Mouse (Mus musculus): ENCODE data around the gene Ano9. TPM values are rescaled to one million over a fixed set of nuclear protein-coding genes. Genes with fewer than 3 reads are reported as not detected.

Ano9 gene
- 4.5 TPM for polyA plus RNA-seq (2014; fragmentation: Illumina TruSeq; extraction: RNeasy Lipid Tissue Mini Kit (QIAGEN cat#74804); ENCODE audit: low read depth, low replicate concordance)

DNA sequence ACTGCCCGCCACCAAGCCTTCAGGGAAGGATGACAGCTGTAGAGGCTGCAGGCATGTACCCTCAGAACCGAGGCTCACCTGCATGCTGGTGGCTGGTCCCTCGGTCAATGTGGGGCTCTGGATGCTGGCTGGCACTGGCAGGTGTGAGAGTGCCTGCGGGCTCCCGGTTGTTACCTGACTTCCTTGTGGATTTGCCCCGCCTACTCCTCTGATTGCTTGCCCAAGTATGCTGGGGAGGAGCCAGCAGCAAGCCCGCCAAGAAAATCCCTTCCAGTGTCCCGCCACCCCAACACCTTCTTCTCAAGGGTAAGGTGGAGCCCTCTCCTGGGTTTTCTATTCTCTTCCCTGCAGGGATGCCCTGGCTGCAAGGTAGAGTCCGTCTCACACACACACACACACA lies at the start of gene Ano9:
Gene Ano9, minus strand, starts transcription at position 171 of the 400 bp plus-strand sequence.

DNA sequence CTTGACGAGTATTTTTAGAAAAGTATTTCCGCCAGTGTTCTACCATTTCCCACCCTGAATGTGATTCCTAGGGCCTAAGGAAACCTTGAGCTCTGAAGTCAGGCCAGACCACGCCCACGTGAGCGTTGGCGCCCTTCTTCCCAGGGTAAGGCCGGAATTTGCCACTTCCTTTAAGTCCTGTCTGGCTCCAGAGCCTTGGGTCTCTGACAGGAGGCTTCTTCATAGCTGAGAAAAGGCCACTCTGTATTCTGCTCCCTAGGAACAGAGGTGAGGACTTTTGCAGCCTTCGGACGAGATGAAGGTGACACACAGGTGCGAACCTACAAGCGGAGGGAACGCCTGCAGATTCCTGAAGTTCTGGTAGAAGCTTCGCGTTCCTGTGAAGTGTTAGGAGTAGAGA lies 4.6 kb upstream of the Ano9 start, which contains the start of gene Ptdss2:
Gene Ptdss2, plus strand, starts transcription at position 138 of the 400 bp plus-strand sequence.

DNA sequence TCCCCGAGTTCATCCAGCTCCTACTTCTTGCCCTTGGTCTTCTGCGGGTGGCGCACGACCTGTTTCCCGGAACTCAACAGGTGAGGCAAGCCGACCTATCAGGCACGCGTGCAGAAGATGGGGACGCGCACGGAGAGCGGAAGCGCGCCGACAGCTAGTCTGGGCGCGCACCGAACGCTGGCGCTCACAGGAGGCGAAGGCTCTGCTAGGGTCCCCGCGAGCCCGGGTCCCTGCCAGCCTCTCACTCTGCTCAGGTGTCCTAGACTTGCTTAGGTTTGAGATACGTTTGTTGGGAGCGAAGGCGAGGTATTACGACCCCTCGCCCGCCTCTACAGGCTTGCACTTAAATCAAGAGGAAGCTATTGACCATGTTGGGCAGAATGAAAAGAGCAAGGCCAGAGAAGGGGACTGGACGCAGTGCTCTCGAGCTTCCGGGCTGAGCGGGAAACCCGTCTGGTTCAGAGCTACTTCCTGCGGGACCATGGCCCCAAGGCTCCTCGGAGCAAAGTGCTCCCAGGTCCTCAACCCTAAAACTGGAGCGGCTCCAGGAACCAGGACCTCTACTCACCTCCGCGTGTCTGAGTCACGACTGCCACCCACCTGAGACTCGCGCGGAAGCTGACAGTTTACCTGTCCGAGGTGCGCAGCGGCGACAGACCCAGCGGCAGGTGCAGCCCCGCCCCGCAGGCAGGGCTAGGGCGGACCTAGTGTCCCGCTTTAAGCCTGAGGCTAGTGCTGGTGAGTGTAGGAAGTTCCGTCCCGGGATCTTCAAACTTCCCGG lies 17.5 kb downstream of the Ano9 start, which contains the start of gene Sigirr:
Gene Sigirr, minus strand, starts transcription at position 662 of the 781 bp plus-strand sequence.

DNA sequence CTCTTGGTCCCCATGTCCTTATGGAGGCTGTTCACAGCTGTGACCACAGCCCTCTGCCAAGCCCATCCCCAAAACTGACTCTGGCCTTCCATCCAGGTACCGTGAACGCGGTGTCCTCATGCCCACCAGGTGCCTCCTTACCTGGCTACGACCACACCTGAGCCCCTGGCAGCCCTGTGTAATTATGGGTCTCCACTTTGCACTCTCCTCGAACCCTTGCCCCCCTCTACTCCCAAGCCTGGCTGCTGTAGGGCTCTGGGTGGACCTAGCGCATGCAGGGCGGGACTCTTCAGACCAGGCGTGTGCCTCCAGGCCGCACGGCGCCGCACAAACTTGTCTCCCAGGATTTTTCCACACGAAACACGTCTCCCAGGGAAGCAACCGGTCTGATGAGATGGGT lies 39.8 kb downstream of the Ano9 start, which contains the start of gene Pkp3:
Gene Pkp3, plus strand, starts transcription at position 378 of the 400 bp plus-strand sequence.

DNA sequence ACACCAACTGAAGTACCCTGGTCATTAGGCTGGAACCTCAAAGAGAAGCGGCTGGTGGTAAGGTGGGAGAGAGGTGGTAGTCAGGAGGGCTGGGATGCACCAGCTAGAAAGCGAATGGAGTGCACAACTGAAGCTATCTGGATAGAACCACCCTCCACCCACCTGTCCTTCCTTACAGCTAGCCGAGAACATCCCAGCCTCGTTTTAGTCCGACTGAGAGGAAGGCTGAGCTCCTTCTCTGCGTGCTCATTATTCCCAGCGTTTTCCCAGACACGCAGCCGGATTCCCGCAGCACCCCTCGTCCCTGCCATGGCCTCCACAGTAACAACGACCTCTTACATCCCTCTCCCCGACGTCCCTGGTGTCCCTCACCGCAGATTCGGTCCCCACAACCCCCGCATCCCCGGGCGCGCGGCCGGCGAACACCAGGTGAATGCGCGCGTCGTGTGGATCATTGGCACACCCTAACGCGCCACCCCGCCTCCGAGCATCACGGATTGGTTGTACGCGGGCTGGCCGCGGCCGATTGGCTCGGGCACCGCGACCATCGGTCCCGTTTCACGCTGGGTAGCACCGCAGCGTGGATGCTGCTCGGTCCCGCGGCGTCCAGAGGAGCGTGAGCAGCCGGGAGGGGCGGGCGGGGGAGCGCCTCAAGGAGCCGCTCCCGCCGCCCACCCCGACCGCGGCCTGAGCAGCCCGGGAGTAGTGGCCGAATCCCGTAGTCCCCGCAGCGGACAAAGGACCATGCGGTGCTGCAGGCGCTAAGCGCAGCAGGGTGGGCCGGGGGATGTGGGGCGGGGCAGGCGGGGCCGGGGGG lies 57.0 kb downstream of the Ano9 start, which contains the start of gene B4galnt4:
Gene B4galnt4, plus strand, starts transcription at position 679 of the 817 bp plus-strand sequence.

Other genes starting within 250 kb of the Ano9 start
- 79.4 TPM for gene Psmd13, start 235.8 kb downstream of the Ano9 start, polyA plus RNA-seq (2014; fragmentation: Illumina TruSeq; extraction: RNeasy Lipid Tissue Mini Kit (QIAGEN cat#74804); ENCODE audit: low read depth, low replicate concordance)
- gene Sirt3, start 235.5 kb downstream of the Ano9 start, polyA plus RNA-seq (2014; fragmentation: Illumina TruSeq; extraction: RNeasy Lipid Tissue Mini Kit (QIAGEN cat#74804); ENCODE audit: low read depth, low replicate concordance) = 24.1 TPM
- 19.5 TPM for gene Cox8b, start 217.4 kb downstream of the Ano9 start, polyA plus RNA-seq (2014; fragmentation: Illumina TruSeq; extraction: RNeasy Lipid Tissue Mini Kit (QIAGEN cat#74804); ENCODE audit: low read depth, low replicate concordance)
- 2.0 TPM for gene Nlrp6, start 196.9 kb downstream of the Ano9 start, polyA plus RNA-seq (2014; fragmentation: Illumina TruSeq; extraction: RNeasy Lipid Tissue Mini Kit (QIAGEN cat#74804); ENCODE audit: low read depth, low replicate concordance)
- gene Pgghg, start 176.4 kb downstream of the Ano9 start, polyA plus RNA-seq (2014; fragmentation: Illumina TruSeq; extraction: RNeasy Lipid Tissue Mini Kit (QIAGEN cat#74804); ENCODE audit: low read depth, low replicate concordance) = 14.7 TPM
- gene Ifitm5, start 167.5 kb downstream of the Ano9 start, polyA plus RNA-seq (2014; fragmentation: Illumina TruSeq; extraction: RNeasy Lipid Tissue Mini Kit (QIAGEN cat#74804); ENCODE audit: low read depth, low replicate concordance) = 1.2 TPM
- gene Gm45717, start 161.9 kb downstream of the Ano9 start, polyA plus RNA-seq (2014; fragmentation: Illumina TruSeq; extraction: RNeasy Lipid Tissue Mini Kit (QIAGEN cat#74804); ENCODE audit: low read depth, low replicate concordance) = not detected
- 414 TPM for gene Ifitm2, start 161.8 kb downstream of the Ano9 start, polyA plus RNA-seq (2014; fragmentation: Illumina TruSeq; extraction: RNeasy Lipid Tissue Mini Kit (QIAGEN cat#74804); ENCODE audit: low read depth, low replicate concordance)
- 31.1 TPM for gene Ifitm1, start 150.6 kb downstream of the Ano9 start, polyA plus RNA-seq (2014; fragmentation: Illumina TruSeq; extraction: RNeasy Lipid Tissue Mini Kit (QIAGEN cat#74804); ENCODE audit: low read depth, low replicate concordance)
- 370 TPM for gene Ifitm3, start 107.0 kb downstream of the Ano9 start, polyA plus RNA-seq (2014; fragmentation: Illumina TruSeq; extraction: RNeasy Lipid Tissue Mini Kit (QIAGEN cat#74804); ENCODE audit: low read depth, low replicate concordance)
- 14.7 TPM for gene Ifitm6, start 99.9 kb downstream of the Ano9 start, polyA plus RNA-seq (2014; fragmentation: Illumina TruSeq; extraction: RNeasy Lipid Tissue Mini Kit (QIAGEN cat#74804); ENCODE audit: low read depth, low replicate concordance)
- gene Gm17387, start 88.7 kb downstream of the Ano9 start, polyA plus RNA-seq (2014; fragmentation: Illumina TruSeq; extraction: RNeasy Lipid Tissue Mini Kit (QIAGEN cat#74804); ENCODE audit: low read depth, low replicate concordance) = not detected
- 5.2 TPM for gene B4galnt4, start 56.7 kb downstream of the Ano9 start, polyA plus RNA-seq (2014; fragmentation: Illumina TruSeq; extraction: RNeasy Lipid Tissue Mini Kit (QIAGEN cat#74804); ENCODE audit: low read depth, low replicate concordance)
- 16.8 TPM for gene Pkp3, start 39.6 kb downstream of the Ano9 start, polyA plus RNA-seq (2014; fragmentation: Illumina TruSeq; extraction: RNeasy Lipid Tissue Mini Kit (QIAGEN cat#74804); ENCODE audit: low read depth, low replicate concordance)
- gene Sigirr, start 17.2 kb downstream of the Ano9 start, polyA plus RNA-seq (2014; fragmentation: Illumina TruSeq; extraction: RNeasy Lipid Tissue Mini Kit (QIAGEN cat#74804); ENCODE audit: low read depth, low replicate concordance) = 17.6 TPM
- gene Ptdss2, start 4.6 kb upstream of the Ano9 start, polyA plus RNA-seq (2014; fragmentation: Illumina TruSeq; extraction: RNeasy Lipid Tissue Mini Kit (QIAGEN cat#74804); ENCODE audit: low read depth, low replicate concordance) = 39.9 TPM
- gene Rnh1, start 55.1 kb upstream of the Ano9 start, polyA plus RNA-seq (2014; fragmentation: Illumina TruSeq; extraction: RNeasy Lipid Tissue Mini Kit (QIAGEN cat#74804); ENCODE audit: low read depth, low replicate concordance) = 180 TPM
- gene Hras, start 76.2 kb upstream of the Ano9 start, polyA plus RNA-seq (2014; fragmentation: Illumina TruSeq; extraction: RNeasy Lipid Tissue Mini Kit (QIAGEN cat#74804); ENCODE audit: low read depth, low replicate concordance) = 49.0 TPM
- gene Lrrc56, start 76.4 kb upstream of the Ano9 start, polyA plus RNA-seq (2014; fragmentation: Illumina TruSeq; extraction: RNeasy Lipid Tissue Mini Kit (QIAGEN cat#74804); ENCODE audit: low read depth, low replicate concordance) = 12.2 TPM
- 11.3 TPM for gene Lmntd2, start 96.3 kb upstream of the Ano9 start, polyA plus RNA-seq (2014; fragmentation: Illumina TruSeq; extraction: RNeasy Lipid Tissue Mini Kit (QIAGEN cat#74804); ENCODE audit: low read depth, low replicate concordance)
- gene Rassf7, start 98.1 kb upstream of the Ano9 start, polyA plus RNA-seq (2014; fragmentation: Illumina TruSeq; extraction: RNeasy Lipid Tissue Mini Kit (QIAGEN cat#74804); ENCODE audit: low read depth, low replicate concordance) = 40.8 TPM
- gene Phrf1, start 111.0 kb upstream of the Ano9 start, polyA plus RNA-seq (2014; fragmentation: Illumina TruSeq; extraction: RNeasy Lipid Tissue Mini Kit (QIAGEN cat#74804); ENCODE audit: low read depth, low replicate concordance) = 67.3 TPM
- gene Irf7, start 148.7 kb upstream of the Ano9 start, polyA plus RNA-seq (2014; fragmentation: Illumina TruSeq; extraction: RNeasy Lipid Tissue Mini Kit (QIAGEN cat#74804); ENCODE audit: low read depth, low replicate concordance) = 29.8 TPM
- gene Cdhr5, start 159.0 kb upstream of the Ano9 start, polyA plus RNA-seq (2014; fragmentation: Illumina TruSeq; extraction: RNeasy Lipid Tissue Mini Kit (QIAGEN cat#74804); ENCODE audit: low read depth, low replicate concordance) = 18.4 TPM
- gene Sct, start 161.3 kb upstream of the Ano9 start, polyA plus RNA-seq (2014; fragmentation: Illumina TruSeq; extraction: RNeasy Lipid Tissue Mini Kit (QIAGEN cat#74804); ENCODE audit: low read depth, low replicate concordance) = 3.7 TPM
- gene Drd4, start 174.2 kb upstream of the Ano9 start, polyA plus RNA-seq (2014; fragmentation: Illumina TruSeq; extraction: RNeasy Lipid Tissue Mini Kit (QIAGEN cat#74804); ENCODE audit: low read depth, low replicate concordance) = 1.7 TPM
- gene Deaf1, start 209.9 kb upstream of the Ano9 start, polyA plus RNA-seq (2014; fragmentation: Illumina TruSeq; extraction: RNeasy Lipid Tissue Mini Kit (QIAGEN cat#74804); ENCODE audit: low read depth, low replicate concordance) = 27.2 TPM
- gene Tmem80, start 209.9 kb upstream of the Ano9 start, polyA plus RNA-seq (2014; fragmentation: Illumina TruSeq; extraction: RNeasy Lipid Tissue Mini Kit (QIAGEN cat#74804); ENCODE audit: low read depth, low replicate concordance) = 48.5 TPM
- 16.2 TPM for gene Eps8l2, start 221.1 kb upstream of the Ano9 start, polyA plus RNA-seq (2014; fragmentation: Illumina TruSeq; extraction: RNeasy Lipid Tissue Mini Kit (QIAGEN cat#74804); ENCODE audit: low read depth, low replicate concordance)

Data from adipose tissue, adult 10 weeks (tissue).